In genomic region chr4:72198877-72199411, GRCm38 (mm10) we compare ENCODE assay signal across 8 mouse cellular contexts. TPM values are rescaled to one million over a fixed set of nuclear protein-coding genes. Genes with fewer than 3 reads are reported as not detected.
A peak's percentile ranks its signal among the peaks of the same experiment; 100 is the strongest.
DNase-seq lines count a peak whose midpoint lies in the region; ATAC-seq and TF ChIP-seq lines count a peak whose summit lies in the region.

No protein-coding gene starts in this region.

- H3K27ac ChIP-seq in embryonic facial prominence, embryonic 13.5 days = peak overlapping the region; percentile 97; the same call in 1 of the 2 replicates
- peak overlapping the region; percentile 90 for H3K27ac ChIP-seq in heart, embryonic 10.5 days
- H3K27ac ChIP-seq in kidney, embryonic 15.5 days = peak overlapping the region; percentile 96
- H3K27ac ChIP-seq in limb, embryonic 15.5 days = peak overlapping the region; percentile 98
- no peak overlapping the region; the same call in 1 of the 2 replicates for H3K27ac ChIP-seq in midbrain, postnatal 0 days (ENCODE audit: low read depth, low read length)

- WGBS in embryonic facial prominence, embryonic 13.5 days = under 1% methylated on average over 22 of the region's 22 CpGs
- WGBS in heart, embryonic 10.5 days = 2% methylated on average over 22 of the region's 22 CpGs
- under 1% methylated on average over 22 of the region's 22 CpGs for WGBS in kidney, embryonic 15.5 days
- 1% methylated on average over 22 of the region's 22 CpGs for WGBS in limb, embryonic 15.5 days
- WGBS in midbrain, postnatal 0 days = under 1% methylated on average over 22 of the region's 22 CpGs

- peak overlapping the region; percentile 91 for H3K9ac ChIP-seq in embryonic facial prominence, embryonic 13.5 days
- H3K9ac ChIP-seq in kidney, embryonic 15.5 days = peak overlapping the region; percentile 81
- peak overlapping the region; percentile 78 for H3K9ac ChIP-seq in limb, embryonic 15.5 days
- peak overlapping the region; percentile 78; the same call in 1 of the 2 replicates for H3K9ac ChIP-seq in midbrain, postnatal 0 days (replicated peaks; ENCODE audit: low read length, poor library complexity, severe bottlenecking)

- DNase-seq in heart, embryonic 10.5 days (ENCODE audit: low spot score) = peak; percentile 91
- peak; percentile 91 for DNase-seq in midbrain, postnatal 0 days (ENCODE audit: low spot score)
- peak; percentile 17 to 41 for DNase-seq in spleen, postnatal 14 days (ENCODE audit: low spot score in 2 of 2)

- peaks cover 45% of the 10 kb centered on the region for H3K4me1 ChIP-seq in erythroblast, embryonic 14.5 days (ENCODE audit: control insufficient read depth)
- peaks cover 39% of the 10 kb centered on the region for H3K4me1 ChIP-seq in embryonic facial prominence, embryonic 13.5 days
- H3K4me1 ChIP-seq in heart, embryonic 10.5 days = peaks cover 3% of the 10 kb centered on the region; the same call in 1 of the 2 replicates
- peaks cover 41% of the 10 kb centered on the region for H3K4me1 ChIP-seq in kidney, embryonic 15.5 days
- H3K4me1 ChIP-seq in limb, embryonic 15.5 days = peaks cover 31% of the 10 kb centered on the region
- H3K4me1 ChIP-seq in midbrain, postnatal 0 days (ENCODE audit: insufficient read depth, low read length) = peaks cover 10% of the 10 kb centered on the region; the same call in 1 of the 2 replicates

- ATAC-seq in erythroblast, adult 5-6 weeks (replicated peaks; ENCODE audit: low FRiP score, poor library complexity, severe bottlenecking) = no peak
- ATAC-seq in embryonic facial prominence, embryonic 13.5 days (ENCODE audit: insufficient number of reproducible peaks, insufficient read depth, low FRiP score, low TSS enrichment, low read depth) = no peak
- ATAC-seq in kidney, embryonic 15.5 days (replicated peaks; ENCODE audit: low FRiP score) = peak; percentile 37
- ATAC-seq in limb, embryonic 15.5 days (ENCODE audit: insufficient number of reproducible peaks, low FRiP score, low TSS enrichment, low read depth) = no peak
- 0 out of 2 replicates have a peak, but pooled peaks have one; percentile 32 for ATAC-seq in midbrain, postnatal 0 days (ENCODE audit: low FRiP score)

- H3K27me3 ChIP-seq in erythroblast, embryonic 14.5 days (ENCODE audit: control insufficient read depth) = peaks cover 27% of the 10 kb centered on the region
- H3K27me3 ChIP-seq in embryonic facial prominence, embryonic 13.5 days = peaks cover 6% of the 10 kb centered on the region; the same call in 1 of the 2 replicates
- H3K27me3 ChIP-seq in heart, embryonic 10.5 days (ENCODE audit: insufficient read depth, poor library complexity, severe bottlenecking) = peaks cover 56% of the 10 kb centered on the region
- no peaks in the 10 kb centered on the region for H3K27me3 ChIP-seq in kidney, embryonic 15.5 days
- H3K27me3 ChIP-seq in limb, embryonic 15.5 days = no peaks in the 10 kb centered on the region
- no peaks in the 10 kb centered on the region for H3K27me3 ChIP-seq in midbrain, postnatal 0 days (ENCODE audit: insufficient read depth, low read length)

- peaks cover 30% of the 10 kb centered on the region for H3K36me3 ChIP-seq in erythroblast, embryonic 14.5 days (ENCODE audit: control insufficient read depth)
- 0 out of 2 replicates have a peak, but pooled peaks cover 6% of the 10 kb centered on the region for H3K36me3 ChIP-seq in embryonic facial prominence, embryonic 13.5 days
- H3K36me3 ChIP-seq in heart, embryonic 10.5 days = no peaks in the 10 kb centered on the region
- H3K36me3 ChIP-seq in kidney, embryonic 15.5 days = peaks cover 21% of the 10 kb centered on the region
- no peaks in the 10 kb centered on the region for H3K36me3 ChIP-seq in limb, embryonic 15.5 days
- no peaks in the 10 kb centered on the region for H3K36me3 ChIP-seq in midbrain, postnatal 0 days (ENCODE audit: insufficient read depth, low read length)

- no peaks in the 10 kb centered on the region for H3K9me3 ChIP-seq in erythroblast, embryonic 14.5 days (ENCODE audit: control insufficient read depth, low read length)
- no peaks in the 10 kb centered on the region for H3K9me3 ChIP-seq in embryonic facial prominence, embryonic 13.5 days
- H3K9me3 ChIP-seq in heart, embryonic 10.5 days = no peaks in the 10 kb centered on the region
- no peaks in the 10 kb centered on the region for H3K9me3 ChIP-seq in kidney, embryonic 15.5 days (replicated peaks)
- no peaks in the 10 kb centered on the region for H3K9me3 ChIP-seq in limb, embryonic 15.5 days
- no peaks in the 10 kb centered on the region for H3K9me3 ChIP-seq in midbrain, postnatal 0 days (ENCODE audit: low read length)

- H3K4me3 ChIP-seq in erythroblast, embryonic 14.5 days (replicated peaks) = peak overlapping the region; percentile 74
- H3K4me3 ChIP-seq in embryonic facial prominence, embryonic 13.5 days = peak overlapping the region; percentile 86
- H3K4me3 ChIP-seq in heart, embryonic 10.5 days = peak overlapping the region; percentile 80
- H3K4me3 ChIP-seq in kidney, embryonic 15.5 days (replicated peaks) = peak overlapping the region; percentile 91
- H3K4me3 ChIP-seq in limb, embryonic 15.5 days = peak overlapping the region; percentile 91
- H3K4me3 ChIP-seq in midbrain, postnatal 0 days (ENCODE audit: low read depth, low read length) = peak overlapping the region; percentile 83

- H3K4me2 ChIP-seq in embryonic facial prominence, embryonic 13.5 days = peak overlapping the region; percentile 65
- H3K4me2 ChIP-seq in kidney, embryonic 15.5 days = peak overlapping the region; percentile 79
- H3K4me2 ChIP-seq in limb, embryonic 15.5 days = peak overlapping the region; percentile 75
- H3K4me2 ChIP-seq in midbrain, postnatal 0 days (ENCODE audit: low read depth, low read length, poor library complexity, severe bottlenecking) = peak overlapping the region; percentile 73

- peak; percentile 80 for TF ChIP-seq CTCF in midbrain, postnatal 0 days (IDR thresholded peaks at IDR 0.05)

RNA-seq across cellular contexts. Expression of gene Tle1, which starts 1.8 kb away (rescaled TPM):
- polyA plus RNA-seq in erythroblast, embryonic 14.5 days (2012) = 0.30 and 0.34 TPM in 2 replicates
- 8.6 TPM in 2 replicates for total RNA-seq in erythroblast, adult 5-6 weeks (2015; ENCODE audit: low replicate concordance)
- total RNA-seq in erythroblast, adult 5-6 weeks (2017; ENCODE audit: low replicate concordance) = 2.9 and 3.1 TPM in 2 replicates
- 32.6 and 36.7 TPM in 2 replicates for polyA plus RNA-seq in embryonic facial prominence, embryonic 13.5 days (2015; fragmentation: Nextera tagmentation; extraction: Ambion mirVana)
- 7.6 and 19.1 TPM in 2 replicates for polyA plus RNA-seq in heart, embryonic 10.5 days (2016; fragmentation: Nextera tagmentation; extraction: Ambion mirVana)
- polyA plus RNA-seq in kidney, embryonic 15.5 days (2015; fragmentation: Nextera tagmentation; extraction: Ambion mirVana) = 26.6 and 27.9 TPM in 2 replicates
- 16.8 and 22.3 TPM in 2 replicates for polyA plus RNA-seq in limb, embryonic 15.5 days (2015; fragmentation: Nextera tagmentation; extraction: Ambion mirVana)
- total RNA-seq in midbrain, postnatal 0 days (2014; rRNA removed) = 77.9 and 91.6 TPM in 2 replicates
- 20.5 and 23.0 TPM in 2 replicates for polyA plus RNA-seq in midbrain, postnatal 0 days (2015; fragmentation: Nextera tagmentation; extraction: Ambion mirVana)

Comparison
In these comparisons a context has a peak if more than half of its experiments do, and no peak if none do; other contexts are left out.
1. ATAC-seq: peak in kidney, embryonic 15.5 days (single experiment) and midbrain, postnatal 0 days (single experiment); none in erythroblast, adult 5-6 weeks (single experiment), embryonic facial prominence, embryonic 13.5 days (single experiment) and limb, embryonic 15.5 days (single experiment).
2. DNase-seq: peak in every context shown above with its lines; median percentile 91 in heart, embryonic 10.5 days; 91 in midbrain, postnatal 0 days; 29 in spleen, postnatal 14 days.
3. Peak in every context shown above with its lines, with median percentiles within 50 percentile points of each other: H3K4me3 ChIP-seq, H3K4me2 ChIP-seq and H3K9ac ChIP-seq.